Mouse (Mus musculus) spleen, adult 18-20 months (tissue): ENCODE data around the gene Psg26.
"Not testable (repeated sequence)": the region's sequence is repeated elsewhere in the genome, so short reads cannot be mapped to it uniquely, and the experiment has no call there.

Source experiments
- DNase-seq, 2 experiments: peaks; one replicate each; pipeline ENCODE4 v3.0.0; 2022; ENCODE audit warnings: mixed read lengths in 2 of 2

The Psg26 gene

GRCm38 (mm10) chr7:18484077-18484476 is at the start of gene Psg26:
Gene Psg26 (minus strand): TSS chr7:18484177.
- no peak for DNase-seq

- no peak for DNase-seq
Measured at GRCm38 (mm10) chr7:18533420-18533819, 49.4 kb upstream of the Psg26 start.

GRCm38 (mm10) chr7:18532169-18532568 is 48.2 kb upstream of the Psg26 start, which contains the start of gene Psg25:
Gene Psg25 (minus strand): TSS chr7:18532269.
- DNase-seq = no peak

- DNase-seq = no peak
Measured at GRCm38 (mm10) chr7:18524668-18525067, 40.7 kb upstream of the Psg26 start.

GRCm38 (mm10) chr7:18512848-18513247 is 28.9 kb upstream of the Psg26 start:
- not testable (repeated sequence) for DNase-seq

- not testable (repeated sequence) for DNase-seq
Measured at GRCm38 (mm10) chr7:18512417-18512816, 28.4 kb upstream of the Psg26 start.

- DNase-seq = no peak
Measured at GRCm38 (mm10) chr7:18511479-18511878, 27.5 kb upstream of the Psg26 start.

- DNase-seq = not testable (repeated sequence)
Measured at GRCm38 (mm10) chr7:18431941-18432340, 52.0 kb downstream of the Psg26 start, which contains the start of gene Psg28. Gene Psg28 (minus strand): TSS chr7:18432041.
